Mouse (Mus musculus): ENCODE measurements at regions not wholly inside any gene's neighbourhood (a gene's known extent, or its start where the extent isn't known, plus 50 kb on each side); places are given as distances from the start of the nearest gene placed in this dataset.

DNA sequence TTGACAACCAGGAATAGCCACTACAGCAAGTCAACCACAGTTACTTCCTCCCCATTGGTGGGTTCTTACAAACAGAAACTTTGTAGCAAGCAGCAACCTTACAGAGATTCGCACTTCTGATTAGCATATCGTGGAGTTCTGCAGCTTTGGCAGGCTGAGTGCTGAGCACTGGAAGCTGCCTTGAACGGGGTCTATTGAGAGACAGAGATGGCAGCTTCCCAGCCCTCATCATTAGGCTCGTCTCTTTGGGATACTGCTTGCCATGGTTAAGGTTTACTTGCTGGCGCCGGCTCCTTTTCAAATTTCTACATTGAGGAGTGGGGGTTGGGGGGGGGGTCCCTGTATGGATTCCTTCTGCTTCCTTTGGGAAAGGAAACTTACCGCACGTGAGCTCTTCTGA is 224.8 kb downstream of the Cbln4 start:
- no peak for TF ChIP-seq CTCF (IDR thresholded peaks at IDR 0.05; ENCODE audit: insufficient read depth, low read length)
- TF ChIP-seq POLR2A (IDR thresholded peaks at IDR 0.05; ENCODE audit: borderline replicate concordance, extremely low read depth, low read depth, low read length) = no peak

Data from lung, adult 2 months (tissue).